Mouse (Mus musculus): ENCODE measurements at regions not wholly inside any gene's neighbourhood (a gene's known extent, or its start where the extent isn't known, plus 50 kb on each side); places are given as distances from the start of the nearest gene placed in this dataset.
"Not testable (repeated sequence)": the region's sequence is repeated elsewhere in the genome, so short reads cannot be mapped to it uniquely, and the experiment has no call there.

DNA sequence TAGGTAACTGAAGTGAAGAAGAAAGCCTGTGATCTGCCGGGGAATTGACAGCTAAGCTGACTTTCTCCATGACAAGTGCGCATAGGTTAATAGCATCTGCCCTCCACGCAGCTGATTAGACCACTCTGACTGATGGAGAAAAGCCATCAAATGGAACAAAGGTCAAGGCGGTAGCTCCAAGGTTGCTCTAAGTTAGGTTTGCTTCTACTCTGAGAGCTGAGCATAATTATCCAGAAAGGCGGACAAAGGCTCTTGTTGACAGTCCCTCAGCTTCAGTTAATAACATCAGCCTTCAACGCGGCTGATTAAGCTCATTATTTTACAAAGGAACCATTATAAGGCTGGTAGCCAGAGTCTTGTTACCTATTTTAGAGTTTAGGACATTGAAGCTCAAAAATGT is 54.0 kb upstream of the Enpep start:
- H3K36me3 ChIP-seq (ENCODE audit: control insufficient read depth, insufficient read depth, low read length, poor library complexity, severe bottlenecking) = no peaks in the 10 kb centered on the region
- no peak for DNase-seq (ENCODE audit: low read depth, low spot score)

DNA sequence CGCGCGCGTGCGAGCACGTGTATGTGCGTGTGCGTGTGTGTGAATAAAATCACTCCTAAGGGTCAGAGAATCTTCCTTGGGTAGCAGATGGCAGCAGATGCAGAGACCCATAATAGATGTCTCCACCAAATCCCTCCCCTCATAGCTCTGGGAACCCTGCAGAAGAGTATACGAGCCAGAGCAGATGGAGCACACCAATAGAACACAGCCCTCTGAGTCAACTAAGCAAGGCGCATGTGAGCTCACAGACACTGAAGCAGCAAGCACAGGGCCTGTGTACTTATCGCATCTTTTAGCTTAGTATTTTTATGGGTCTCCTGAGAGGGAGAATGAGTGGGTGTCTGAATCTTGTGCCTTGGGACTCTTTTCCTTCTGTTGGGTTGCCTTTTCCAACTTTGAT is 58.0 kb upstream of the Enpep start:
- Histone ChIP-seq H3K27me3 (ENCODE audit: control insufficient read depth, insufficient read depth, low read length, poor library complexity, severe bottlenecking) (no peaks in the 10 kb centered on the region), H3K36me3 (ENCODE audit: control insufficient read depth, insufficient read depth, low read length, poor library complexity, severe bottlenecking) (no peaks in the 10 kb centered on the region)
- no peak for DNase-seq (ENCODE audit: low read depth, low spot score)

More for the DNA sequence above, 54.0 kb upstream of the Enpep start:
- no peaks in the 10 kb centered on the region for H3K27me3 ChIP-seq (ENCODE audit: control insufficient read depth, insufficient read depth, low read length, poor library complexity, severe bottlenecking)

DNA sequence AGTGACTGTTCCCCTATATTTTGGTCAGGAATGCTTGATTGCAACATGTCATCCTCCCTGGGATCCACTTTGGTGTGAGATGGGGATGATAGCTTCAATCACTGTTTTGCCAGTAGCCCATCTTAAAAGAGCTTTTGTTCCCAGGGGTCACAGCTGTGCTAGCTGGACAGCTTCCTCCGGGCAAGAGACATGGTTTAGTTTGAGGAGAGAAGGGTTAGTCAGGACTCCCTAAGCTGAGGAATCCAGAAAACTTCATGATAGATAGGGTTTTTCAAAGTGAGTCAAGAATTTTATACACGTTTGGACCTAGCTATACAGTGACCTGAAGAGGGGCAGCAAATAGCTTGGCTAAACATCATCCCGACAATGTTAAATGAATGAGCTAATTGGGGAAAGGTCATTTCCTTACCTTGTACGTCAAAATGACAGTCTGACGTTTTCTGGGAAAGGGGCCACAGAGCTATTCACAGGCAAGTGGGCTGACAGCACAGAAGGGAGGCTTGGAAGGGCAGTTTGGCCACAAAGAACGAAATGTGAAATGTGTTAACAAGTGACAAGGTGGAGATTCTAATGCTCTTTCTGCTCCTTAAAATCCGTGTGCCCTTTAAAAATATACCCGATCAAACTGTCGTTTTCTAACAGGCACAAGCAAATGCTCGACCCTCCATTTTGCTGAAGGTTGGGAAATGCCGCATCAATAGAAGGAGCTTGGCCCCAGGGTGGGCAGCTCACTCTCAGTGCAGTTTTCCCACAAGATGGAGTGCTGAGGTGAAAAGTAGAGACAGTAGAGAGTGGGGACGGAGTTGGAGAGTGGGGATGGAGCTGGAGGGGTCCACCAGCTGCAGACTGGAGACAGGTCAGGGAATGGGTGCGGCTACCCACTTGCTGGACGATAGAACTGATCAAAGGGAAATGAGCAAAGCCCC is 59.6 kb upstream of the Enpep start:
- Histone ChIP-seq H3K36me3 (ENCODE audit: control insufficient read depth, insufficient read depth, low read length, poor library complexity, severe bottlenecking) (no peaks in the 10 kb centered on the region), H3K27me3 (ENCODE audit: control insufficient read depth, insufficient read depth, low read length, poor library complexity, severe bottlenecking) (no peaks in the 10 kb centered on the region)
- DNase-seq (ENCODE audit: low read depth, low spot score) = no peak

DNA sequence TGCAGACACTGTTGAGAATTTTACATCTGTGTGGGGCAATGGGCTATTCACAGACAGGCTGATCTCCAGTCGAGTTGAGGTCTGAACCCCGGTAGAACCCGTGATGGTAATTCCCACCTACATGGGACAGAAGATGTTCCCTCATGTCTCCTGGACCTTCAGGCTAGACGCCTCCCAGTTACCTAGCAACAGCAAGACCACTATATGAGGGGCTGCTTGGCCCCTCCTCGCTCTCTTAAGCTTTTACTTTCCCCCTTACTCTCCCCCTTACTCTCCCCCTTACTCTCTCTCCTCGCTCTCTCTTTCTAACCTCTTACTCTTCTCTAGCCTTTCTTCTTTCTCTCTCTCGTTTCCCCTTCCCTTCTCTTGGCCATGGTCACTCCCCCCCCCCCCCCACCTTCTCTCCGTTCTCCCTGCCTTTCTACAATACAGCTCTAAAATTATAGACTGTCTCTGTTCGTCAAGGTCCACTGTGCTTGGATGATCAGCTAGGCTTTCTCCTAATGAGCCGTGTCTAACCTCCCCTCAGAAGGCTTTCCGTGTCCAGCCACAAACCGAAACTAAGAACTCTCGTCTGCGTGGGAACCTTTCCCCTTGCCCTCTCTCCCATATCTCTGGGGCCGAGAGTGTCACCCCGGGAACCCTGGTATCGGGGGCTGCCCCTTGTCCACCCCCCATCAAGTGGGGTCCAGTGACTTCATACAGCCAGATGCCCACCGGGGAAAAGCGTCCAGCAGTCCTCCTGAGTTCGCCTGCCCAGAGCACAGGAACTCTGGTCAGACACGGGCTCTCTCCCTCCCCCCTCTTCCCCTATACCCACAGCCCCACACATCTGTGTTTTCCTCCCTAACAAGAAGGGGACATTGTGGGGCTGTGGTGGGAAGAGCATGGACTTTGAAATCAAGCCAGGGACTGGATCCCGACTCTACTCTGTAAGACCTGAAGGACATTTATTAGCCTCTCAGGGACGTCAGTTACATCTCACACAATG is 60.6 kb upstream of the Enpep start:
- no peak for DNase-seq (ENCODE audit: low read depth, low spot score)
- Histone ChIP-seq H3K36me3 (ENCODE audit: control insufficient read depth, insufficient read depth, low read length, poor library complexity, severe bottlenecking) (no peaks in the 10 kb centered on the region), H3K27me3 (ENCODE audit: control insufficient read depth, insufficient read depth, low read length, poor library complexity, severe bottlenecking) (no peaks in the 10 kb centered on the region)

DNA sequence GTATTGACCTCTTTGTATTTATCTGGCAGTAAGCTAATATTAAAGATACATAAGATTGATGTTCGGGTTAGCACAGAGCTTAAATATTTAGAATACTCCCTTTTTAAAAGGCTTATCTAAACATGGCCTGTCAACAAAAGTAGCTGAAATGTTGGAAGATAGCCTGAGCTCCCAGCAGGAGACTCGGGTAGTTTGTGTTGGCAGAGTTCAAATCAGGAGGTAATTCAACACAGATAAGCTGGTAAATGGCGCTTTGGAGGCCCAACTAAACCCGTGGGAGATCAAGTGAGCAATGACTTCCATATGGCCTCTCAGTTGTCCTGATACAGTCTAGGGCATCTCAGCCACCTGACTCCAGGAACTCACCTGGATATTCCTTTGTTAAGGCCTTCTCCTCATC is 65.0 kb upstream of the Enpep start:
- Histone ChIP-seq H3K36me3 (ENCODE audit: control insufficient read depth, insufficient read depth, low read length, poor library complexity, severe bottlenecking) (no peaks in the 10 kb centered on the region), H3K27me3 (ENCODE audit: control insufficient read depth, insufficient read depth, low read length, poor library complexity, severe bottlenecking) (no peaks in the 10 kb centered on the region)
- DNase-seq (ENCODE audit: low read depth, low spot score) = no peak

DNA sequence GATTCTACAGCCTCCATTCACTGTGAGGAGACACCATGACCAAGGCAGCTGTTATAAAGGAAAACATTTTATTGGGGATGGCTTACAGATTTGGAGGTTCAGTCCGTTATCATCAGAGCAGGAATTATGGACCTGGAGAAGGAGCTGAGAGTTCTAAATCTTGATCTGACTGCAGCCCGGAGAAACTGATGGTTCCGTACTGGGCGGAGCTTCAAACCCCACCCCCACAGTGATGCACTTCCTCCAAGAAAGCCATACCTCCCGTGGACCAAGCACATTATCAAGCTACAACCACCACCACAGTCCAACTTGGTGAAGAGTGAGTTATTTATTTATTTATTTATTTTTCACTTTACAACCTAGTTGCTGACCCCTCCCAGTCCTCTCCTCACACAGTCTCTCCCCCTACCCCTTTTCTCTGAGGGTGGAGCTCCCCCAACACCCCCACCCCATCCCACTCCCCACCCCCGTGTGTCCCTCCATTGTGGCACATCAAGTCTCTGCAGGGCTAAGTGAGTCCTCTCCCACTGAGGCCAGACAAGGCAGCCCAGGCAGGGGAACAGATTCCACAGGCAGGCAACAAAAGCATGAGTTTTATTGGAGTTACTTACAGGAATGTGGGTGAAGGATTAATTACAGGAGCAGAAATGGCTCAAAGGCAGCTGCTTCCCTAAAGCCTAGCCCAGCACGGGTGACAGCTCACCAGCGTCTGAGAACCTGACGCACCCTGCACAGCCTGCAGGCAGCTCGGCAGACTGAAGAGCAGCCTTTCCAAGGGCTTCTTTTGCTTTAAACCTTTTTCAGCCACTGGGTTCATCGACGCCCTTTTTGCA is 67.8 kb upstream of the Enpep start:
- H3K27me3 ChIP-seq (ENCODE audit: control insufficient read depth, insufficient read depth, low read length, poor library complexity, severe bottlenecking) = no peaks in the 10 kb centered on the region
- no peaks in the 10 kb centered on the region for H3K36me3 ChIP-seq (ENCODE audit: control insufficient read depth, insufficient read depth, low read length, poor library complexity, severe bottlenecking)
- no peak for DNase-seq (ENCODE audit: low read depth, low spot score)

DNA sequence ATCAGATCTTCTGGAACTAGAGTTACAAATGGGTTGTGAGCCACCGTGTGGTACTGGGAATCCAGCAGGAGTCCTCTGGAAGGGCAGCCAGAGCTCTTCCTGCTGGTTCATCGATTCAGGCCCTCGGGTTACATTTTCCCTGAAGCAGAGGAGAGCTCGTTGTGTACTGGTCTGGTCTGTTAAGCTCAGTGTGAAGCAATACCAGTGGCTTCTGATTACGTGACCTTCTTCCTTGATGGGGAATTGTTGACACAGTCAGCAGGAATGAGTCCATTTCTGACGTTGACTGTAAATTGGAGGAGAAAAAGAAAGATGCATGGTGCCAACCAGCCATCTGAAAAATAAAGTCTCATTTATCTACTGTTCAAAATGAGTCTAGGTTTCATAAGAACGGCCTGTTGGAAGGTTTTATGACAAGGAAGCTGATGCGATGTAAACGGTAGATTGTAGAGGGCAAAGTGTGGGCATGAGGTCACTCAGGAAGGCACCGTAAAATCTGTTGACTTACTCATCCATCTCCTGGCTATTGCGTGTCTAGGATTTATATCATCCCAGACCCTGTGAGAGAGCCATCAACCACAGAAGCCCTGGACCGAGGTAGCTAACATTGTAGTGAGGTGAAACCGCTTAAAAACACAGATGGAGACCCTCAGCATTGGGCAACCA is 79.0 kb upstream of the Enpep start:
- no peaks in the 10 kb centered on the region for H3K36me3 ChIP-seq (ENCODE audit: control insufficient read depth, insufficient read depth, low read length, poor library complexity, severe bottlenecking)
- no peaks in the 10 kb centered on the region for H3K27me3 ChIP-seq (ENCODE audit: control insufficient read depth, insufficient read depth, low read length, poor library complexity, severe bottlenecking)
- no peak for DNase-seq (ENCODE audit: low read depth, low spot score)

DNA sequence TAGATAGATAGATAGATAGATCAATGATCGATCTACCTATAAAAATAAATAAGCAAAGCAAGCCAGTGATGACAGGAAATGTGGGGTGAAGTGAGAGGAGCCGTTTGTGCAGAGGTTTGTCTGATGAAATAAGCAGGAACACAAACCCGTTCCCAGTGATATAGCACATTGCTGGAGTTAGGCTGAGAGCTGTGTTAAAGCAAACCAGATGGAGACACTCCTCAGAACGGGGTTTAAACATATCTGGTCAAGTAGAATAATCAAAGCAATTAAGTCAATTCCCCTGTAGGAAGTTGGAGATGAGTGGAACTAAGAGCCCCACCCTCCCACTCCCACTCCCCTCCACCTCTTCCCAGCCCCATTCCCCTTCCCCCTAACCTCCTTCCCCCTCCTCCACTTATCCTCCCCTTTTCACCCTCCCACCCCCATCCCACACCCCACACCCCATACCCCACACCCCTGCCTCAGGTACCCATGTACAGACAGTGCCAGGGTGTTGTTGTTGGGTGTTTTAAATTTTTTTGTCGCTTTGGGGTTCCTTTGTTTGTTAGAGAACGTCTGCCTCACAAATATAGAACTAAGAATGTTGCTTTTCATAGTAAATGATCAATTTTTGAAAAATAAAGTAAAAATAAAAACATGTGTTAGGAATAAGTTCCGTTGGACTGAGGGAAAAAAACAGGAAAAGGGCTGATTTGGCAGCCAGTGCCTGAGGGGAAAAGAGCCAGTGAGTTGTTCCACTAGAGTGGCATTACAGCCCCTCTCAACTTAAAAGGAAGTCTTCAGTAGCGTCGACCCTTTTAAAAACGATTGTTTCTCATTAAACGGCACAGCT is 79.8 kb upstream of the Enpep start:
- DNase-seq (ENCODE audit: low read depth, low spot score) = no peak
- Histone ChIP-seq H3K27me3 (ENCODE audit: control insufficient read depth, insufficient read depth, low read length, poor library complexity, severe bottlenecking) (no peaks in the 10 kb centered on the region), H3K36me3 (ENCODE audit: control insufficient read depth, insufficient read depth, low read length, poor library complexity, severe bottlenecking) (no peaks in the 10 kb centered on the region)

DNA sequence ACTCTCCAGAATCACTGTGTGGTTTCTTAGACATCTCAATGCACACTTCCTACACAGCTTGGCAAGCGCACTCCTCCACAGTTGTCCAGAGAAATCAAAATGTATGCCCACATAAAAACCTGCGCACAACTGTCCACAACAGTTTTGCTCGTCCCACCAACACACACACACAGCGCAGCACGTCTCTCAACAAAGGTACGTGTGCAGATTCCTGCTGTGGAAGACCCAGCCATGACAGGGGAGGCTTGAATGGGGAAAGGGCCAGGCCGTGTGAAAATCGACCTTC is 80.4 kb upstream of the Enpep start:
- H3K27me3 ChIP-seq (ENCODE audit: control insufficient read depth, insufficient read depth, low read length, poor library complexity, severe bottlenecking) = no peaks in the 10 kb centered on the region
- no peaks in the 10 kb centered on the region for H3K36me3 ChIP-seq (ENCODE audit: control insufficient read depth, insufficient read depth, low read length, poor library complexity, severe bottlenecking)
- DNase-seq (ENCODE audit: low read depth, low spot score) = no peak

DNA sequence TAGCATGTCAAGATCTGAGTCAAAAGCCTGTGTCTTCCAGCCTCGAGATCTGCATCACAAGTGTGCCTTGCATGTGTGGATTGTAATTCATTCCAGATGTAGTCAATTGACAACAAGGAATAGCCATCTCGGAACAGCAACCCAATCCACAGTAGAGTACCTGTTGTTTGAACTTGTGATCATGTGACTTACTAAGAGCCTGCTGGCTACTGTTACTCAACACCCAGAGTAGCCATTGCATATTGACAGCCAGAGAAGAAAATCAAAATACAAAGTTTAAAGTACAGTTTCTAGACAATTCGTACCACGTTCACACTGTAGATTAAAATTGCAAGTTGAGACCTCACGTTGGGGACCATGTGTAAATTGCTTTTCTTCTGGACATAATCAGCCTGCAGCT is 83.1 kb upstream of the Enpep start:
- Histone ChIP-seq H3K36me3 (ENCODE audit: control insufficient read depth, insufficient read depth, low read length, poor library complexity, severe bottlenecking) (no peaks in the 10 kb centered on the region), H3K27me3 (ENCODE audit: control insufficient read depth, insufficient read depth, low read length, poor library complexity, severe bottlenecking) (no peaks in the 10 kb centered on the region)
- DNase-seq (ENCODE audit: low read depth, low spot score) = no peak

DNA sequence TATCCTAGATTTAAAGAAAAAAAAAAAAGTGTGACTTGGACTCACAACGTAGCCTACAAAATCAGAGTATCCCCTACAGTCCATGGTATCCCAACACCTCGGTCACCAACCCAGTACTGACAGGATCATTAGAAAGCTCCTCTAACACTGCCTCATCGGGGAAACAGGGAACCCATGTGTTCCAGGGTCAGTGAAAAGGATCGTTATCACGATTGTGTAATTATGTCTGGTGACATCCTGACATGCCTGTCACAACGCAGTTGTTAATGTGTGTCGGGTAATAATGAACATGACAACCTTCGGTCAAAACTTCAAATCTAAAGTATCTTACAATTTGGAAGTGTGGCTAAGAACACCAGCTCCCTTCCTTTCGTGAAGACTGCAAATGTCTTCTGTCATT is 83.8 kb upstream of the Enpep start:
- H3K27me3 ChIP-seq (ENCODE audit: control insufficient read depth, insufficient read depth, low read length, poor library complexity, severe bottlenecking) = no peaks in the 10 kb centered on the region
- H3K36me3 ChIP-seq (ENCODE audit: control insufficient read depth, insufficient read depth, low read length, poor library complexity, severe bottlenecking) = no peaks in the 10 kb centered on the region
- no peak for DNase-seq (ENCODE audit: low read depth, low spot score)

DNA sequence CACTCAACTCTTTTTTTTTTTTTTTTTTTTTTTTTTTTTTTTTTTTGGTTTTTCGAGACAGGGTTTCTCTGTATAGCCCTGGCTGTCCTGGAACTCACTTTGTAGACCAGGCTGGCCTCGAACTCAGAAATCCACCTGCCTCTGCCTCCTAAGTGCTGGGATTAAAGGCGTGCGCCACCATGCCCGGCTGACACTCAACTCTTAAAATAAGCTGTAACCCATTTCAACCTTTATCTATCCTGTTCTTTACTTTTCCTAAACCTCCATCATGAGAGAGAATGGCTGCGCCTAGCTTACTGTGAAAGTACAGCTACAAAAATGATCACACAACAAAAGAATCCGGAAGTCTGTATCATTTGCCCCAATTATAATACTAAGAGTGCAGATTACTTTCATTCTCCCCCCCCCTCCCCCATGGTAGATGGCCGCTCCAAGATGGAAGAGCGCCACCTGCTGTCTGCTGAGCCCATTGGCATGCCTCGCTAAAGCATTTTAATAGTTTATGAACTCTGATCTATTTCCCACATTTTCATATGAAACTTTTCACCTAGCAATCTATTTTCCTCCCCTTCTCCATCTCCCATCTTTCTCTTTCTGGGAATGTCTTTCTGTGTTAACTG is 89.2 kb upstream of the Enpep start:
- H3K36me3 ChIP-seq (ENCODE audit: control insufficient read depth, insufficient read depth, low read length, poor library complexity, severe bottlenecking); H3K27me3 ChIP-seq (ENCODE audit: control insufficient read depth, insufficient read depth, low read length, poor library complexity, severe bottlenecking): not testable (repeated sequence)
- peak; percentile 83 for DNase-seq (ENCODE audit: low read depth, low spot score)

DNA sequence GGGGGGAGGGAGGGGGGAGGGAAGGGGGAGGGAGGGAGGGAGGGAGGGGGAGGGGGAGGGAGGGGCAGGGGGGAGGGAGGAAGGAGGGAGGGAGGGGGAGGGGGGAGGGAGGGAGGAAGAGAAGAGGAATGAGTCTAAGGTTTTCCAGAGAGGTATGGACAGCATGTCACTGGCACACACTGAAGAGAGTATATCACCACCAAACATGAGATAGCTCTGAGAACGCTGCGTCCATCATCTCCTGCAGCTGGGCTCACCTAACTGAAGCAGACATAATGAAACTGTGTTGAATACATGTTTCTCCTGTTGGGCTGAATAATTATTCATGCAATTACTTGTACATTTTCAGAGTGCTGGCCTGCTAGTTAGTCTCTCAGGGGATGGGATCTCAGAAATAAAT is 96.2 kb upstream of the Enpep start:
- Histone ChIP-seq H3K36me3 (ENCODE audit: control insufficient read depth, insufficient read depth, low read length, poor library complexity, severe bottlenecking) (no peaks in the 10 kb centered on the region), H3K27me3 (ENCODE audit: control insufficient read depth, insufficient read depth, low read length, poor library complexity, severe bottlenecking) (no peaks in the 10 kb centered on the region)
- no peak for DNase-seq (ENCODE audit: low read depth, low spot score)

Measured in splenic B cell, adult 2 months (primary cell).